Mouse (Mus musculus): ENCODE data around the gene Sirt6. TPM values are rescaled to one million over a fixed set of nuclear protein-coding genes. Genes with fewer than 3 reads are reported as not detected.

The Sirt6 gene
- total RNA-seq, 2 experiments from 2014 or later = 23.5 to 30.9 TPM

- DNase-seq (ENCODE audit: extremely low spot score in 1 of 2, low spot score in 1 of 2) = no peak
Observed at GRCm38 (mm10) chr10:81626101-81626993, 1.2 kb downstream of the Sirt6 start.

DNA sequence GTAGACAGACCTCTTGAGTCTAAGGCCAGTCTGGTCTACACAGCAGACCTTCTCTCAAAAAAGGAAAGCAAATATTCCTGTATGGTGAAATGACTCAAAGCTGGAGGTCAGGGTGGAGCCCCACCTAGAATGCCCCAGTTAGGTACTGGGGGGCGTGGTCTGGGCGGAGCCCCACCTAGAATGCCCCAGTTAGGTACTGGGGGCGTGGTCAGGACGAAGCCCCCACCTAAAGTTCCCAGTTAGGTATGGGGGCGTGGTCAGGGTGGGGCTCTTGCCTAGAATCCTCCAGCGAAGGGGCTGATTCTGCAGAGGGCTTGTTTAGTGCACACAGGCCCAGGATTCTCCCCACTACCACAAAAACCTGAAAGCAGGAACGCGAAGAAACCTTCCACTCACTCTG lies 4.2 kb downstream of the Sirt6 start:
- no peak for DNase-seq (ENCODE audit: extremely low spot score in 1 of 2, low spot score in 1 of 2)

DNA sequence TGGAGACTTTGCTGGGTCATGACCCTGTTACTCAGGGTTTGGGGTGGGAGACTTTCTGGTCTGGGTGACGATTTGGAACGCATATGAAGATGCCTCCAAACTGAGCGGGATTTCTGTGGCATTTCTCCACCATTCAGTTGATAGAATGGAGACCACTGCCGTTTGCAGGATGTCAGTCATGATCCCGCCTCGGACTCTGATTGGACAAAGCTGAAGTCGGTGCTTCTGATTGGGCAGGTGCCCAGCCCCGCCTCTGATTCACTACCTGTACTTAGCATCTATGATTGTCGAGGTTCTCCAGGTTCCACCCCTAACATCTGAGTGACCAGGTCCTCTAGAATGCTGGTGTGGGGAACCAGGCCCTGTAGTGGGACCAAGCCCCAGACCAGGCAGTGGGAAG lies 6.8 kb downstream of the Sirt6 start:
- no peak for DNase-seq (ENCODE audit: extremely low spot score in 1 of 2, low spot score in 1 of 2)

DNA sequence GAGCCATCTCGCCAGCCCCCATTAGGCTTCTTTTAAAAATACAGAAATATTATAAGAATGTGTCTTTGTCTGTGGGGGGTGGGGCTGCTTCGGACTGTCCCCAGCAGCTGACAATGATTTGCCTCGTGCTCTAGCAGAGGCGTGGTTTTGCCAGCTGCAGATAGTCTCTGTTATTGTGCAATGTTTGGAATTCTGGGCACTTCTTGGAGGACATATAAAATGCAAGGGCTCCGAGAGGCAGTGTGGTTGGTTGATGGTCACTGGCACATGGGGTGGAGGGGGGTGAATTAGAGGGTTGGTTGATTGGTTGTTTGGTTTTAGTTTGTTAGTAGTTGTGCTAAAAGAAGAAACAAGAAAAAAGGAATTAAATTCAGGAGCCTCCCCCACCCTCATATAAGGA lies 7.6 kb downstream of the Sirt6 start:
- DNase-seq (ENCODE audit: extremely low spot score in 1 of 2, low spot score in 1 of 2) = no peak

DNA sequence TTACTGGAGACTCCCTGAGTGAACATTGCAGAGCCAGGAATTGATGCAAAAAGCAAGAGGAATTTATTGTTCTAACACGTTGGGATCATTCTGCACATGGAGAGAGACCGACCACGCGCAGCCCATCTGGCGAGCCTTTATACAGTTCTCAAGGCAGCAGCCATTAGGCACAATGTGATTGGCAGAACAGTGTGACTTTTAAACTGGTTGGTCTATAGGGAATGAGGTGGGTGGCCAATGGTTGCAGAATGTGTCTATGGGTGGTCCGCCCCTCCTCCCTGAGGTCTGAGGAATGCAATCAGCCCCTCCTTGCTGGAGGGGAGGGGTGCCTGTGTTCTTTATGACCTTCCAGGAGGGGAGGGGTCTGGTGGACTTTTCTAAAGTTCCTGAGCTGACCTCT lies 12.1 kb downstream of the Sirt6 start:
- DNase-seq (ENCODE audit: extremely low spot score in 1 of 2, low spot score in 1 of 2) = no peak

GRCm38 (mm10) chr10:81612779-81613178 lies 14.8 kb downstream of the Sirt6 start:
- no peak for DNase-seq (ENCODE audit: extremely low spot score in 1 of 2, low spot score in 1 of 2)

- no peak for DNase-seq (ENCODE audit: extremely low spot score in 1 of 2, low spot score in 1 of 2)
Observed at GRCm38 (mm10) chr10:81608308-81608707, 19.3 kb downstream of the Sirt6 start.

DNA sequence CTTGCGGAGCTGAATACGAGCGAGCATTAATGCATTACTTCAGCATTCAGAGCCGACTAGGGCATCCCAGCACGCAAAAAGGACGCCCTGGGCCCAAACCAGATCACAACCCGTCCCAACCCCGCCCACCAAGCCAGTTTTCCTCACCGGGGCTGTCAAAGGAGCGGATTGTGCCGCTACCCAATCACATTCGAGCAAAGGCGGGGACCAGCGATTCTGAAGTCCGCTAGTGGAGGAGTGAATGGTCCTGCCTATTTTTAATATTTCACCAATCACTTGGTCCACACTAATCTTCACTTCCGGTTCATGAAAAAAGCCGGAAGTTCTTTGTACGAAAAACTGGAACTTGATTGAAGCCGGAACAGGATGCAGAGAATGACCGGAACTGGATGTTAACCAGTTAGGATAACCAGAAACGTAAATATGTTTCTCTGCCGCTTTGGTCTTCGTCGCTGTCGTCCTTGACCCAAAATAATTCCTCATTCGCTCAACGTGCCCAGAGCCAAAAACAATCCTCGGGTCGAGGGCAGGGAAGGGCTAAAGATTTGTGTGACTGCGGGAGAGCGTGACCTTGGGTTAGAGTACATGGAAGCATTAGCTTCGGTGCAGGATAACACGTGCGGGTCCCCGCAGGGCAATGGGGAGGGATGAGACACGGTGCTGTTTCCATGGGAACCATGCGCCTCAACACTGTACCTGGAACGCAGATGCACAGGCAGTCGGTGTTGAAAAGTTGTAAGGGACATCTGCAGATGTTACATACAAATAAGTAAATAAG lies 21.4 kb downstream of the Sirt6 start, which contains the start of gene BC025920:
TSS of gene BC025920 (plus strand) at position 297 of the 778 bp plus-strand sequence.
- DNase-seq (ENCODE audit: extremely low spot score in 1 of 2, low spot score in 1 of 2) = peak; percentile 75 to 76

GRCm38 (mm10) chr10:81605666-81605973 lies 22.0 kb downstream of the Sirt6 start:
- no peak for DNase-seq (ENCODE audit: extremely low spot score in 1 of 2, low spot score in 1 of 2)

DNA sequence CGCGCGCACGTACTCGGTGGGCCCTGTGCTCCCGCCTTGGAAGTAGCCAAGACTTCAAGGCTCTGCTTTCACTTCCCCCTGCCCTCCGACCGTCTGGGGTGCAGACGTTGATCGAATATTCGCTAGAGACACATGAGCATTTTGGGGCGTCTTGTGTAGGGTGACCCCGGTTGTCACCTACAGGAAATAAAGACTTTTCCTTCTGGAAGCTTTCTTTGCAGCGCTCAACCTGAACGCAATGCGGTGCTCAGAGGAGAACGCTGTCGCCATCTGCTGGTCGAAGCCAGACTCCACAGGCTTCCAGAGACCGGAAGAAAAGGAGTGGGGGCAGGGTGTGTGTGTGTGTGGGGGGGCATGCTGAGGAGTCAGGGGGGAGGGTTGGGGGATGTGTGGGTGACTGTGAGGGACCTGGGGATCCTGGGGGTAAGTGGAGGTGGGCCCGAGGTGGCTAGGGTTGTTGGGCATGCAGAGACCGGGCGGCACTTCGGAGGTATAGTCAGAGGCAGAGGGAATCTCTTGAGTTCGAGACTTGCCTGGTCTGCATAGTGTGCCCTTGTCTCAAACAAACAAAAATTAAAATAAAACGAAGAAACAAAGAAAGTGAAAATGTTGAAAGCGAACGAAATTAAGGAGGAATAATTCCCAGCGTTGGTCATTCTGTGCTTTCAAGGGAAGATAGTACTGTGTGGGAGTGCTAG lies 22.5 kb downstream of the Sirt6 start:
- DNase-seq (ENCODE audit: extremely low spot score in 1 of 2, low spot score in 1 of 2) = peak; percentile 67 to 92

GRCm38 (mm10) chr10:81604019-81604967 lies 23.3 kb downstream of the Sirt6 start:
- DNase-seq (ENCODE audit: extremely low spot score in 1 of 2, low spot score in 1 of 2) = no peak

GRCm38 (mm10) chr10:81602741-81603151 lies 24.9 kb downstream of the Sirt6 start:
- DNase-seq (ENCODE audit: extremely low spot score in 1 of 2, low spot score in 1 of 2) = no peak

DNA sequence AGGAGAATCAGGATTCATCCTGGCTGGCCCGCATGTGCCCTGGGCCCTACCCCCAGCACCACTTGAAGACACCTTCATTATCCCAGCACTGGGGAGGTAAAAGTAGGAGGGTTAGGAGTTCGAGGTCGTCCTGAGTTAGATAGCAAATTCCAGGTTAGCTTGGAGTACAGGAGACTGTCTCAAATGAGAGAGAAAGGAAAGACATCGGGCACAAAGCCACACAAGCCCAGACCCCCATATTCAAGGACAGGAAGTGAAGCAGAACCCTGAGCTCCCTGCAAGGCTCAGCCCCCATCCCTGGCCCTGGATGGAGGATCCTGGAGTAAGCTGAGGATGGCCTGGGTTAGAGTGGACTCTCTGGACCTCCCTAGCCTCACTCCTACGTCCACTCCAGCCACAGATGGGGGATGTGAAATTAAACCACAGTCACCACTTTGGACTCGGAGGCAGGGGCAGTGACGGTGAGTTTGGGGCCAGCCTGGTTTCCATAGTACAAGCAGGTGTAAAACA lies 26.1 kb downstream of the Sirt6 start:
- DNase-seq (ENCODE audit: extremely low spot score in 1 of 2, low spot score in 1 of 2) = no peak

DNA sequence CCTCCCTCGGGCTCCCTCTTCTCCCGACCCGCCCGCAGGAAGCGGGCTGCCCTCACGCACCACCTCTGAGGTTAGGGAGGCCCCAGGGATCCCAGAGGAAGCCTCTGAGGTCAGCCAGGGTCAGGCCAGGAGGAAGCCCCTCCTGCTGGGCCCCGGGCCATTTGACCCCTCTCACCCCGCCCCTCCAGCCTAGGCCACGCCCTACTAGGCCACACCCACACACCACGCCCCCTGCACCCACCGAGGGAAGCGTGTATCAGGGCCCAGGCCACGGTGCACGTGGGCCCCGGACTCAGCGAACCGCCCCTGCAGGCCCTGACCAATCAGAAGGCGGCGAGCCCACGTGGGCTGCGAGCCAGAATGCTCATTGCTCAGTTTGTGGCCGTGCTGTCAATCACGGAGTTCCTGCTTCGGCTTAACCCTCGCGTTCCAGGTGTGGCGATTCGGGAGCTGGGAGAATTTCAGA lies 26.8 kb downstream of the Sirt6 start, which contains the start of gene Tle6:
TSS of gene Tle6 (minus strand) at position 336 of the 466 bp plus-strand sequence.
- peak; percentile 91 to 93 for DNase-seq (ENCODE audit: extremely low spot score in 1 of 2, low spot score in 1 of 2)

- DNase-seq (ENCODE audit: extremely low spot score in 1 of 2, low spot score in 1 of 2) = no peak
Observed at GRCm38 (mm10) chr10:81600096-81600495, 27.5 kb downstream of the Sirt6 start.

DNA sequence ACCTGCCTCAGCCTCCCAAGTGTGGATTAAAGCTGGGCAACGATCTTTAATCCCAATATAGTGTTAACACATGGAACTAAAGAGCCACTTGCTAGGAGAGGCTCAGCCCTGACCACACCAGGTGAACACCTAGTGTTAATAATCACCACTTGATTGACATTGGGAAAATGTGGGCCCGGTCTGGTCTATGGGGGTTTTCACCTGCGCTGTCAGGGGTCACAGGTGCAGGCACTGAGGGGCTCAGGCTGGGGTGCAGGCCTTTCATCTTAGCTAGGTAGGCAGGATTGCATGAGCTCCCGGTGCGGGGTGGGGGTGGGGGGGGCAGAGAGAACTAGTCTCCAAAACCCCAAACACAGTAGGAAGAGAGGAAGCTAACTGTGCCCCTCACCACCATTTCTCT lies 28.0 kb downstream of the Sirt6 start:
- DNase-seq (ENCODE audit: extremely low spot score in 1 of 2, low spot score in 1 of 2) = no peak

DNA sequence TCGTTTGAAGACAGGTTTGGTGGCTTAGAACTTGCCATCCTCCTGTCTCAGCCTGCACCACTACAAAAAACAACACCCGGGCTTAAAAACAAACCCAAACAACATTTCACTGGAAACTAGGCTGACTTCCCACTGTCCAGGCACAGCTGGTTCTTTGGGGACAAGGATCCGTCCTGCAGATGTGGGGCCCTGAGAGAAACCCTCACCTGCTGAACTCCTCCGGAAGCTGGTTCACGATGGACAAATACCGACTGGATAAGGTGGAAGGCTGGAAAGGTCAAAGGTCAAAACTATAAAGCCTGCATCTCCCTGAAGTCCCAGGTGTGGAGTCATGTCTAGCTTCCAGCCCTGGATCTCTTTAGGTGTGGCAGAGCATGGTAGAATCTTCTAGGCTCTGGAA lies 28.7 kb downstream of the Sirt6 start:
- no peak for DNase-seq (ENCODE audit: extremely low spot score in 1 of 2, low spot score in 1 of 2)

- no peak for DNase-seq (ENCODE audit: extremely low spot score in 1 of 2, low spot score in 1 of 2)
Observed at GRCm38 (mm10) chr10:81598342-81598741, 29.3 kb downstream of the Sirt6 start.

DNA sequence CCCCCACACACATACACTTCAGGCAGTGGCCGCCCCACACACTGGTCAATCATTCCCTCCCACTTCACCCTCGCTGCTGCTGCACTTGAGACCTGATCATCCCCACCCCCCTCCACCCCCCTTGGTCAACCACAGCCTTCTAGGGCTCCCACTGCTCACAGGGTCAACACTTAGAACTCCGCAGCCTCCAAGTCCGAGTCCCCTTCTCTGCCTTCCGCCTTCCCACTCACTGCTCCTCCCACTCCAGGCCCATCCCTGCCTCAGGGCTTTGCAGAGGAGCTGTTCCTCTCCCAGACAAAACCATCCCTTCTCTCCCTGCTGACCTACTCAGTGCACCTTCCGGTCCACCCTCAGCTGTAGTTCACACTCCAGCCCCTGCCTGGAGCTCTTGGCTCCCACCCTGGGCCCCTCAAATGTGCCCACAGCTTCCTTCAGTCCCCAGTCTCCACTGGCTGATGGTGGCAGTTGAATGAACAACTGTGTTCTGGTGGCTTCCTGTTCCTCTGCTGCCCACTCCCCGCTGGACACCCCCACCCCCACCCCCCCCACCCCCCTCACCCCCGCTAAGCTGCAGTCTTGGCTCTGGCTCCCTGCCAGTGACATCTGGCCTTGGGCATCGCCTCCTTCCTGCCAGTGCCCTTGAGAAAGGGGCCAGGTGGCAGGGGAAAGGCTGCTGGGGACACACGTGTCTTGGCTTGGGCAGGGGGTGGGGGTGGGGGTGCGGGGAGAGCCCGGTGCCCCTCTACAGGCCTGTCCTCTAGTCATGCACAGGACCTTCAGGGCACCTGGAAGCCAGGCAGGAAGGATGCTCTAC lies 30.3 kb downstream of the Sirt6 start:
- DNase-seq (ENCODE audit: extremely low spot score in 1 of 2, low spot score in 1 of 2) = no peak

Data from layer of hippocampus, postnatal 25 days (tissue).